Mouse (Mus musculus) adrenal gland, postnatal 25 days (tissue): Measurements from ENCODE around the gene Olfr961. TPM values are rescaled to one million over a fixed set of nuclear protein-coding genes. Genes with fewer than 3 reads are reported as not detected.

Experiments used
- DNase-seq: peaks from one replicate; pipeline ENCODE4 v3.0.0; 2021; ENCODE audit warnings: mixed read lengths
- long read RNA-seq: library from polyadenylated mRNA; stranded (forward); transcript quantifications from one replicate; pipeline ENCODE4 v2.0.0, GENCODE M21; 2021
- total RNA-seq: library from RNA; stranded (reverse); gene quantifications from 2 replicates; pipeline ENCODE4 v1.2.3, GENCODE M21; 2021

Olfr961 gene
- not detected in 2 replicates for total RNA-seq
- long read RNA-seq, result 0 reads

GRCm38 (mm10) chr9:39644785-39645184 is at the start of gene Olfr961:
Olfr961 (plus strand) TSS chr9:39645085.
- DNase-seq, result no peak

DNA sequence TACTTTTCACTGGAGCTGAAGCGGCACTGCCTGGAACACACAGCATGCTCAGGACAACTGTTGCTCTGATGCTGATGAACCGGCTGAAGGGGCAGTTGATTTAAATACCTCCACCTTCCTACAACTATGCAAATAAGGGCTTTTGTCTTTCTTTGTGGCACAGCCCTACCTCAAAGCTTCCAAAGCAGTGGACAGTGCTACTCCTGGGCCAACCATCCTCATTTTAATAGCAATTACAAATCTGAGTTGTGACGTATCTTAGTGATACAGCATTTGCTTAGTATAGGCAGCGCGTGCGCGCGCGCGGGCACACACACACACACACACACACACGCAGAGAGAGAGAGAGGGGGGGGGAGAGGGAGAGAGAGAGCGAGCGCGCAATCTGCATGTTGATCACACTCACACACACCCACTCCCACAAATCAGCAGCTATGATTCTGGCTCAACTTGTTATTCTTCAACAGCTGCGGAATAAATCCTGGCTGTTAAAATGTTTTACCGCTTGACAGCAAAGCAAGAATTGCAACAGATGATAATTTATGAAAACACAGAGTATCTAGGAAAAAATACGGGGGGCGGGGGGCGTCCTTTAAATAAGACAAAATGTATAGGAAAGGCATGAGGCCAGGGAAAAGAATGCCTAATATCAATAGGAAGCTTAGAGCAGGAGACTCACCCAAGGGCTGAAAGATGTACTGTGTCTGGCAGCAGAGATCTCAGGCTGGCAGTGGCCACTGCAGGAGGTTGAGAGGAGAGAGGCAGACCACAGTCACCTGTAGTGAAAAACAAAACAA is 42.2 kb upstream of the Olfr961 start:
- DNase-seq, result no peak

- peak; percentile 3 for DNase-seq
Observed at GRCm38 (mm10) chr9:39603333-39603845, 41.5 kb upstream of the Olfr961 start.

DNA sequence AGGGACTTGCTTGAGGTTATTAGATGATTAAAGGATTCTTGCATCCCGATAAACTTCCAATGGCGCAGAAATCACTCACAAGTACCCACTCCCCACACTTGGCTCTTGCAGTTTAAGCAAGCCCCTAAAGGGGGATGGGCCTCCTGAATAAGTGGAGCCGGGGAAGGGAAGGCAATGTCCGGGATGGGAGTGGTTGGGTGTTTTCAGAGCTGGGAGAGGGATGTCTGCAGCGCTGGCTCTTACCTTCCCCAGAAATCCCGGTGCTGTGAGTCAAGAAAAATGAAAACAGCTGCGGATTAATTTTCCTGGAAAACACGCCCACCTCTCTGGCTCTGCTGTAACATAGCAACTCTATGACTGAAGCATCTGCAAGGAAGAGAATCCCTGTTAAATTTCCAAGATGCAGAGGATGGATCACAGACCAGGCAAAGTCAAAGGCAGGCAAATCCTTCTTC is 40.9 kb upstream of the Olfr961 start, which contains the start of gene AW551984:
Gene AW551984 (minus strand): TSS at position 405 of the 455 bp plus-strand sequence.
- DNase-seq, result no peak

DNA sequence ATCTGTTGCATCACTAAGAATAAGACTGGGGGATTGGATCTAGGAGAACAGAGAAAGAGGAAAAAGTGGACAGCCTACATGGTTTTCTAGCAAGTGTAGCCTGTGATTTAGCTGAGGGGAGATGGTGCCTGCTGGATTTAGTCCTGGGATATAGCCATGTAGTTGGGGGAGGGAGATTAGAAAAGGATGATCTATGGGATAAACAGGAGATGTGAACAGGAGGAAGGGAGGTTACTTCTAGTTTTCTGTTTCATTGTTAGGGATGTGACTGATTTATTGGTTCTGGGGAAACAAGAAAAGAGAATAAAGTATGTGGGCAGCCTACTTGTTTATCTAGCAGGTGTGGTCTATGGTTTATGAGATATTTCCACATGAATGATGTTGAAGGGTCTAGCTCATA is 36.4 kb upstream of the Olfr961 start:
- DNase-seq, result no peak

GRCm38 (mm10) chr9:39610355-39610754 is 34.5 kb upstream of the Olfr961 start, which contains the start of gene Olfr148:
Olfr148 (plus strand) TSS chr9:39610655.
- DNase-seq, result no peak

- no peak for DNase-seq
Observed at GRCm38 (mm10) chr9:39611953-39612352, 32.9 kb upstream of the Olfr961 start.

- DNase-seq, result no peak
Observed at GRCm38 (mm10) chr9:39621073-39621472, 23.8 kb upstream of the Olfr961 start, which contains the start of gene Olfr960. Olfr960 (plus strand) TSS chr9:39621373.

- no peak for DNase-seq
Observed at GRCm38 (mm10) chr9:39623783-39624182, 21.1 kb upstream of the Olfr961 start.

DNA sequence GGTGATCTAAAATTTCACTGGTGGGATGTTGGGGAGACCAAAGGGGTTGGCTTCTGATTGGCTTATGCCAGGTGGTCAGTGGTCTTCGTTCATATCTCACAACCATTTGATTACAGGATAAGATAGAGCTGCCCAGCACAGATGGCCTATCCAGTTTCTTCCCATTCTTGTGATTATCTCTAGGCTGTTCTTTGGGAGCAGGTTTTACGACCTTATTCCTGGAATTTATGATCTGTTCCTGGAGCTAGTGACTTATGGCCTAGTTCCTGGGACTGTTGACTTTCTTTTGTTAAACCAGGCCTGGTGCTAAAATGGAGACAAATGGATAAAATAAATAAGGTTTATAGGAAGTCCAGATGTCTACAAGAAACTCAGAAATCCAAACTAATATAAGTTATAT is 20.2 kb upstream of the Olfr961 start:
- DNase-seq, result no peak

DNA sequence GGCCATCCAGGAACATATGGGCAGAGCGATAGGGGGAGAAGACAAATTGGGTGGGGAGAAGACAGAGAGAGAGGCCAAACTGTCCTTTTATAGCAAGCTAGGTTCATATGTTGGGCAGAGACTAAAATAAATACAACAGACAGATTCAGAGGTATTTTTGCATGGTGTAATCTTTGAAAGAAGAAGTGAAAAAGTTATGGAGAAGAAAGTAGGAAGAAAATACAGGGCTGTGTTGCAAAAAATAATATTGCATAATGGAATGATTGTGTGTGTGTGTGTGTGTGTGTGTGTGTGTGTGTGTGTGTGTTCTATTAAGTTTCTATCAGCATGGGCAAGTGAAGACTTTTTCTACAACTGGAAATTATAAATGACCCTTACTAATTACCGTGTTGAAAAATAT is 15.8 kb upstream of the Olfr961 start:
- no peak for DNase-seq

DNA sequence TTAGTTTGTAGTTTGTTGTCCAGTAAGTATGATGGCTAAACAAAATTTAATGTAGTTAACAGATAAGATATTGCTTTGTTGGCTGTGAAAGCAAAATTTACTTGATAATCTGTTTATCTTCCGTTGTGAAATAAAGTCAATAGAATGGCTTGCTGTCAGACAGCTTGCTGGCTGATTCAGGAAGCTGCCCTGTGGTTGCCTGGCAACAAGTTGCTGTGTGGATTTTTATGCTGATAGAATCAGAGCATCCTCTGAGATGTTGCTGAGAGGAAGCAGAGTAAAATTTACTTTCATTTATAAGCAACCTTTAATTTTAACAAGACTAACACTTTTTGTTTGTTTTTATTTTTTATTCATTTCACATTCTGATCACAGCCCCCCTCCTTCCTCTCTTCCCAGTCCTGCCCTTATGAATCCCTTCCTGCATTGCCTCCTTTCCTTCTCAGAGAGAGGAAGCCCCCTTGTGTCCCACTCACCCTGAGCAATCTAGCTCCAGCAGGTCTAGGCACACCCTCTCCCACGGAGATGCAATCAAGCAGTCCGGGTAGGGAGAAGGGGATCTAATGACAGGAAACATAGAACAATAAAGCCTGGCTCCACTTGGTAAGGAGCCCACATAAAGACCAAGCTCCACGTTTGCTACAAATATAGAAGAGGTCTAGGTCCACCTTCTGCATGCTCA is 10.8 kb upstream of the Olfr961 start:
- no peak for DNase-seq

GRCm38 (mm10) chr9:39647382-39647781 is 2.5 kb downstream of the Olfr961 start:
- no peak for DNase-seq

GRCm38 (mm10) chr9:39654756-39655396 is 10.0 kb downstream of the Olfr961 start:
- DNase-seq, result no peak

DNA sequence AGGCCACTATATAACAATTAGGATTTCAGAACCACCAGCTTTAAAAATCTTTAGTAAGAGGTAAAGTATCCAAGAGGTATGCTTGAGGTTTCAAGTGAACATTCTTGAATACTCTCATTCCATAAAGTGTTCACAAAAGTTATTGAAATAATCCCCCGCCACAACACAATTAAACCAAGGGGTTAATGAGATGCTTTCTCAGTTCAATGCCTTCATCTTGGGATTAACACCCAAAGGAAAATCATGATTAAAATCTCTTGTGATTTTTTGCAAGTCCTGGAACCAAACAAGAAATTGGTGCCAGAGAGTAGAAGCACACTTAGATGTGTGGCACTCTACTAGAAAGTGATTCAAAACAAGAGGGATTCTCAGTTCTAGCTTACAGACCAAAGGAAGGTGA is 22.0 kb downstream of the Olfr961 start, which contains the start of gene Olfr963:
Gene Olfr963 (plus strand): TSS at position 301 of the 400 bp plus-strand sequence.
- no peak for DNase-seq

- no peak for DNase-seq
Observed at GRCm38 (mm10) chr9:39669723-39670122, 24.8 kb downstream of the Olfr961 start.

DNA sequence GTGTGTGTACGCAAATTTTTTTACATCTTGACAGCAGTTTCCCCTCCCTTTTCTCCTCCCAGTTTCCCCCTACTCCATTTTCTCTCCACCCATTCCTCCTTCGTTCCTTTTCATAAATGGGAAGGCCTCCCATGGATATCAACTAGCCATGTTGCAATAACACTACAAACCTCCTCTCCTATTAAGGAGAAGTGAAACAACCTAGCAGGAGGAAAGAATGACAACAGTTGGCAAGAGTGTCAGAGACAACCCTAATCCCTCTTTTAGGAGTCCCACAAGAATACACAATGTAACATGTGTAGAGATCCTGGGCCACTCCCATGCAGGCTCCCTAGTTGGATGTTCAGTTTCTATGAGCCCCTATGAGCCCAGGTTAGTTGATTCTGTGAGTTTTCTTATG is 29.9 kb downstream of the Olfr961 start:
- DNase-seq, result no peak

DNA sequence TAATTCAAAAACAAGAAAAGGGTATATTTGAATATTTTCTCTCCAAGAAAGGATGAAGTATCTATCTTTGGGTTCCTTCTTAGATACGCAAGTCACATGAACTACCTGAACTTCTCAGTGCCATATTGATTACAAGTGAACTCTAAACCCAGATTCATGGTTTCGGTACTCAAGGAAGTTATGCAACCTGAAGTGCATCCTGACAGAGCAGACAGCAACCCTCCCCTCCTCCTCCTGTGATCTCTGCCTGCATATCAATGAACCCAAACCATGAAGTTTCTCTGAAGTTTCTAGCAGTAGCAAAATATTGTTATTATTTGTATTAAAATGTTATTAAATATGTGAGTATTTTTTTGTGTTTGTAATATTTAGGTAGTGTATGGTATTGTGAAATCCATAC is 33.7 kb downstream of the Olfr961 start:
- DNase-seq, result no peak

DNA sequence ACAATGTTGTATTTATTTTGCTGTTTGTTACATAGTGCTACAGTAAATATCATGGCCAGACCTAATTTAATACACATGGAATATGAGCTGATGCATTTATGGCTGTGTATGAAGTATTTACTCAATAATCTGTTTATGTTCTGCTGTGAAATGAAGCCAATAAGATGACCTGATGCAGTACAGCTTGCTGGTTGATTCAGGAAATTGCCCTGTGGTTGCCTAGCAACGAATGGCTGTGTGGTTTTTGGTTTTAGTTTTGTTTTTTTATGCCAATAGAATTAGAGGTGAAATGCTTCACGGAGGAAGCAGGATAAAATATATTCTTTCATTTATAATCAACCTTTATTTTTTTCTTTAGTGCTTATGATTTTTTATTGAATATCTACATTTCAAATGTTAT is 34.4 kb downstream of the Olfr961 start:
- no peak for DNase-seq
